Mouse (Mus musculus): ENCODE data around the gene Zfp784. TPM values are rescaled to one million over a fixed set of nuclear protein-coding genes. Genes with fewer than 3 reads are reported as not detected.

Zfp784 gene
- polyA plus RNA-seq, 1 experiment from 2014 or later, result 5.4 TPM

DNA sequence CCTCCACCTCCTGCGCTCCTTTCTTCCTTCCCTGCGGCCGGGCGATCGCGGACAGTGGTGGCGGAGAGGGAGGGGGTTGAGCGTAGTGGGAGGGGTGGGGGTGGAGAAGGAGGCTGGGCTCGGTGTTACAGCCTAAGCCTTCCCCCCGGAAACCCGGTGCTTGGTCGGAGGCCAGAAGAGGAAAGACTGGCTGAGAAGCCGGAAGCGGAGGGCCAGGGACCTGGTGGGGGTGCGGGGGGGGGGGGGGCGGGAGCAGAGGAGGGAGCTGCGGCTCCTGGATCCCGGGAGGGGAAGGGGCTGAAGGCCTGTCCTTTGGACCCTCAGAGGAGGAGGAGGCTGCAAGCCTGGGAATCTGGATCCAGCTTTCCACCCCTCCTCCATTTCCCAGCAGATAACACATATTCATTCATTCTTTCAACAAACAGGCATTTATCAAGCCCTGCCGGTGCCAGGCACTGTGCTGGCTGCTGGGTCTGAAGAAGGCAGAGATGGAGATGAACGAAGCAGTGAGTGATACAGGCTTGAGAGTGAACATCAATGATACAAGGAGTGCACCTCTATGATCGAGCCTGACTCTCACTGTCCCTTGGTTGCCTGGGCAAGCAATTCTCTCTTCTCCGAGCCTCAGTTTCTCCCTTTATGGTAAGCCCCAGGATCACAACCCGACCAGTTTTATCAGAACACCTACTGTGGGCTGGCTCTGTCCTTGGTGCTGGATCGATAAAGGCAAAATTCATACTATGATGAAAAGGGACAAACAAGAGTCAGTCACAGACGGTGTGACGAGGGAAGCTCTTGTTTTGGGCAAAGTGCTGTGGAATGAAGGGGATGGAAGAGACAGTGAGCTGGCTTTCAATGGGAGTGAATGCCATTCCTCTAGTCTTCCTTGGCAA is 42.0 kb downstream of the Zfp784 start, which contains the start of gene Zfp579:
TSS of gene Zfp579 (minus strand) at position 156 of the 893 bp plus-strand sequence.
- Histone ChIP-seq H3K4me2 (replicated peaks) (peak within 1 kb of the TSS; percentile 84), H3K27ac (replicated peaks) (peak within 1 kb of the TSS; percentile 74), H3K27me3 (peaks cover 23% of the 10 kb centered on the region), H3K4me1 (peaks cover 28% of the 10 kb centered on the region), H3K4me3 (peak within 1 kb of the TSS; percentile 84), H3K36me3 (peaks cover 32% of the 10 kb centered on the region), H3K9me3 (no peaks in the 10 kb centered on the region), H3K9ac (replicated peaks) (peak within 1 kb of the TSS; percentile 93)
- peak; percentile 87 for ATAC-seq (ENCODE audit: low FRiP score, low read depth)
- WGBS, result 8% methylated on average over 10 of the region's 26 CpGs

- 0 out of 2 replicates have a peak, but pooled peaks cover 3% of the 10 kb centered on the region for H3K9me3 ChIP-seq
- 5% methylated on average over 19 of the region's 19 CpGs for whole genome bisulfite sequencing
- peak overlapping the region; percentile 84 for H3K4me3 ChIP-seq
- H3K9ac ChIP-seq (replicated peaks), result peak overlapping the region; percentile 93
- peak overlapping the region; percentile 84 for H3K4me2 ChIP-seq (replicated peaks)
- H3K27ac ChIP-seq (replicated peaks), result peak overlapping the region; percentile 74
- H3K27me3 ChIP-seq, result peaks cover 23% of the 10 kb centered on the region
- ATAC-seq (ENCODE audit: low FRiP score, low read depth), result peak; percentile 20
- peaks cover 40% of the 10 kb centered on the region for H3K36me3 ChIP-seq
- H3K4me1 ChIP-seq, result peaks cover 28% of the 10 kb centered on the region
Observed at GRCm38 (mm10) chr7:4995268-4996002, 42.8 kb downstream of the Zfp784 start.

DNA sequence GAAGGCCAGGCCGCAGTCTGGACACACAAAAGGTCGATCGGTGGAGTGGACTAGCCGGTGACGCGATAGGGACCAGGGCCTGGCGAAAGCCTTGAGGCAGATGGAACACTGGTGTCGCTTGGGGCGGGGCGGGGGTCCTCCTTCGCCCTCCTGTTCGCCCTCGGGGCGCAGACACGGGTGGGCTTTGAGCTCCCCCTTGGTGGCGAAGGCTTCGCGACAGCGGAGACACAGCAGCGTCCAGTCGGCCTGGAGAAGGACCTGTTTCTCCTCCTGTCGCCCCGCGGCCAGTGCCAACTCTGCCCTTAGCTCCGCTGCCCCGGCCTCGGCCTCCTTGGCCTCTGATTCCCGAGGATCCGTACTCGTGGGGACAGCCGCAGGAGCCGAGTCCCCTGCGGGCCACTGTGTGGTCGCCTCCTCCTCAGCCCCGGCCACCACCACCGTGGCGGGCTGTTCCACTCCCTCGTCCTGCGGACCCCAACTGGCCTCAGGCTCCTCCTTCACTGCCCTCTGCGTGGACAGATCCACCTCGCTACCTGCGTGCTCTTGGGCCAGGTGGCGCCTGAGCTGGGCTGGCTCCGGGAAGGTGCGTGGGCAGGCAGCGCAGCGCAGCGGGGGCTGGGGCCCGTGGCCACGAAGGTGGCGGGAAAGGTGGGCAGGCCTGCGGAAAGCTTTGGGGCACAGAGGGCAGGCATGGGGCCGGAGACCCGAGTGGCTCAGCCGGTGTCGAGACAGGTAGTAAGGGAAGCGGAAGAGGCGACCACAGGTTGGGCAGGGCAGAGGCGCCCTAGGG is 44.1 kb downstream of the Zfp784 start:
- H3K27ac ChIP-seq (replicated peaks), result no peak overlapping the region

DNA sequence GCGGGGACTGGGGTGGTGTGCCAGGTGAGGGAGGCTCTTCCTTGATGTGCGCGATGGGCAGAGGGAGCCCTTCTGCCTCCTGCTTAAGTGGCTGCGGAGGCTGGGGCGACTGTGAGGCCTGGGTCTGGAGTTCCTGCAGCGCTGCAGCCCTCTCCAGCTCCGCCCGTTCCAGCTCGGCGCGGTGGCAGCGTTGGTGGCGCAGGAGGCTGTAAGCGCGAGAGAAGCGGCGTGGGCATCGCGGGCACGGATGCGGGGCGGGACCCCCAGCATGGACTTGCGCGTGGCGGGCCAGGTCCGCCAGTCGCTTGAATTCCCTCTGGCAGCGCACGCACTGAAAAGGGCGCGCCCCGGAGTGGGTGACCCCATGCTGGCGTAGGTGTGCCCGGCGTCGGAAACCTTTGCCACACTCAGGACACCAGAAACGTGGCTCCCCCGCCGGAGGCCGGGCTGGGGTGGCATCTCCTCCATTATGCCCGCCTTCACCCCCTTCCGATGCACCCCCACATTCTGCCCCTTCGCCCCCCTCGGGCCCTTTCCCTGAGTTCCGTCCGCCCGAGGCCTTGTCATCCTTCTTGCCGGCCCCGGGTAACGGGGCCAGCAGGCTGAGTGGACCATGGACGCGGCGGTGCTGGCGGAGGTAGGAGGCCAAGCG is 44.8 kb downstream of the Zfp784 start:
- ATAC-seq (ENCODE audit: low FRiP score, low read depth), result no peak
- peak overlapping the region; percentile 84 for H3K4me2 ChIP-seq (replicated peaks)
- H3K4me3 ChIP-seq, result peak overlapping the region; percentile 84
- 0 out of 2 replicates have a peak, but pooled peaks cover 3% of the 10 kb centered on the region for H3K9me3 ChIP-seq
- peaks cover 28% of the 10 kb centered on the region for H3K4me1 ChIP-seq
- no peak overlapping the region for H3K27ac ChIP-seq (replicated peaks)
- peak overlapping the region; percentile 93; the same call in 1 of the 2 replicates for H3K9ac ChIP-seq (replicated peaks)
- H3K36me3 ChIP-seq, result peaks cover 40% of the 10 kb centered on the region
- H3K27me3 ChIP-seq, result peaks cover 23% of the 10 kb centered on the region
- 34% methylated on average over 55 of the region's 55 CpGs for WGBS

More for the DNA sequence above, 44.1 kb downstream of the Zfp784 start:
- ATAC-seq (ENCODE audit: low FRiP score, low read depth), result no peak
- H3K9ac ChIP-seq (replicated peaks), result peak overlapping the region; percentile 93; the same call in 1 of the 2 replicates
- H3K4me3 ChIP-seq, result peak overlapping the region; percentile 84
- H3K4me2 ChIP-seq (replicated peaks), result peak overlapping the region; percentile 84
- peaks cover 23% of the 10 kb centered on the region for H3K27me3 ChIP-seq
- WGBS, result 53% methylated on average over 59 of the region's 59 CpGs
- 0 out of 2 replicates have a peak, but pooled peaks cover 3% of the 10 kb centered on the region for H3K9me3 ChIP-seq
- peaks cover 28% of the 10 kb centered on the region for H3K4me1 ChIP-seq
- peaks cover 40% of the 10 kb centered on the region for H3K36me3 ChIP-seq

DNA sequence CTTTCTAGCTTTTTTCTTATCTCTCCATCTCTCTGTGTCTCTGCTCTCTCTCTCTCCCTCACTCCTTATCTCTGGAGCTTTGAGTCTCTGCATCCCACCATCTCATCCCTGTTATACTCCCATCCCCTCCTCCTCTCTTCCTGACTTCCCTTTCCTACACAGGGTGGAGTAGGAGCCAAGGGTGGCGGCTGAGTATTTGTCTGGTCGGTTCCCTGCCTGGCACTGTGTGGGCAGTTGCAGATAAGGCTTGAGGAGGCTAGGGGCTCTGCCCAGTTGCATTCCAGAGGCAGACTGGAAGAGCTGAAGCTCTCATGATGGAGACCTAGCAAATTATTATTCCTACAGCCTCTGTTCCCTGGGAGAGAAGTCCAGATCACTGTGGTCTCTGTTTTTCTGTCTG is 50.0 kb downstream of the Zfp784 start:
- ATAC-seq (ENCODE audit: low FRiP score, low read depth), result no peak; the same call in 1 of the 2 replicates
- H3K27ac ChIP-seq (replicated peaks), result no peak overlapping the region
- no peak overlapping the region for H3K4me3 ChIP-seq
- 59% methylated on average over 2 of the region's 2 CpGs for whole genome bisulfite sequencing
- peaks cover 3% of the 10 kb centered on the region; the same call in 1 of the 2 replicates for H3K27me3 ChIP-seq
- 0 out of 2 replicates have a peak, but pooled peaks cover 3% of the 10 kb centered on the region for H3K9me3 ChIP-seq
- H3K4me1 ChIP-seq, result no peaks in the 10 kb centered on the region
- H3K9ac ChIP-seq (replicated peaks), result no peak overlapping the region
- H3K36me3 ChIP-seq, result peaks cover 27% of the 10 kb centered on the region
- no peak overlapping the region for H3K4me2 ChIP-seq (replicated peaks)

Other genes with a start within 250 kb of the Zfp784 start
- 2.5 TPM in 2 replicates for gene Tmem238, start 248.8 kb downstream of the Zfp784 start, polyA plus RNA-seq (2016; fragmentation: Nextera tagmentation; extraction: Ambion mirVana)
- 300 and 313 TPM in 2 replicates for gene Rpl28, start 245.6 kb downstream of the Zfp784 start, polyA plus RNA-seq (2016; fragmentation: Nextera tagmentation; extraction: Ambion mirVana)
- gene Ube2s, start 225.9 kb downstream of the Zfp784 start, polyA plus RNA-seq (2016; fragmentation: Nextera tagmentation; extraction: Ambion mirVana), result 384 TPM in 2 replicates
- gene Shisa7, start 193.8 kb downstream of the Zfp784 start, polyA plus RNA-seq (2016; fragmentation: Nextera tagmentation; extraction: Ambion mirVana), result 3.3 and 4.7 TPM in 2 replicates
- 4.6 and 5.1 TPM in 2 replicates for gene Isoc2b, start 168.2 kb downstream of the Zfp784 start, polyA plus RNA-seq (2016; fragmentation: Nextera tagmentation; extraction: Ambion mirVana)
- gene Isoc2a, start 161.3 kb downstream of the Zfp784 start, polyA plus RNA-seq (2016; fragmentation: Nextera tagmentation; extraction: Ambion mirVana), result 0.68 and 0.80 TPM in 2 replicates
- not detected in 2 replicates for gene Gm36210, start 131.9 kb downstream of the Zfp784 start, polyA plus RNA-seq (2016; fragmentation: Nextera tagmentation; extraction: Ambion mirVana)
- 4.7 and 4.9 TPM in 2 replicates for gene Zfp628, start 123.2 kb downstream of the Zfp784 start, polyA plus RNA-seq (2016; fragmentation: Nextera tagmentation; extraction: Ambion mirVana)
- 15.1 and 16.6 TPM in 2 replicates for gene Nat14, start 116.4 kb downstream of the Zfp784 start, polyA plus RNA-seq (2016; fragmentation: Nextera tagmentation; extraction: Ambion mirVana)
- gene Ssc5d, start 112.7 kb downstream of the Zfp784 start, polyA plus RNA-seq (2016; fragmentation: Nextera tagmentation; extraction: Ambion mirVana), result 1.6 and 2.0 TPM in 2 replicates
- gene Sbk2, start 74.0 kb downstream of the Zfp784 start, polyA plus RNA-seq (2016; fragmentation: Nextera tagmentation; extraction: Ambion mirVana), result 0.18 TPM in 1 of 2 replicates, not detected in the other
- 0.14 TPM in 1 of 2 replicates, not detected in the other for gene Sbk3, start 67.3 kb downstream of the Zfp784 start, polyA plus RNA-seq (2016; fragmentation: Nextera tagmentation; extraction: Ambion mirVana)
- gene Zfp579, start 42.3 kb downstream of the Zfp784 start, polyA plus RNA-seq (2016; fragmentation: Nextera tagmentation; extraction: Ambion mirVana), result 60.9 and 68.8 TPM in 2 replicates
- 7.5 and 9.3 TPM in 2 replicates for gene Zfp524, start 24.0 kb downstream of the Zfp784 start, polyA plus RNA-seq (2016; fragmentation: Nextera tagmentation; extraction: Ambion mirVana)
- gene Fiz1, start 23.7 kb downstream of the Zfp784 start, polyA plus RNA-seq (2016; fragmentation: Nextera tagmentation; extraction: Ambion mirVana), result 69.0 and 73.4 TPM in 2 replicates
- 0.25 TPM in 1 of 2 replicates, not detected in the other for gene Gm44973, start 22.9 kb downstream of the Zfp784 start, polyA plus RNA-seq (2016; fragmentation: Nextera tagmentation; extraction: Ambion mirVana)
- 7.6 and 7.9 TPM in 2 replicates for gene Zfp865, start 18.1 kb downstream of the Zfp784 start, polyA plus RNA-seq (2016; fragmentation: Nextera tagmentation; extraction: Ambion mirVana)
- gene Ccdc106, start 17.9 kb downstream of the Zfp784 start, polyA plus RNA-seq (2016; fragmentation: Nextera tagmentation; extraction: Ambion mirVana), result 11.1 and 15.6 TPM in 2 replicates
- not detected in 2 replicates for gene 4632433K11Rik, start 4.3 kb downstream of the Zfp784 start, polyA plus RNA-seq (2016; fragmentation: Nextera tagmentation; extraction: Ambion mirVana)
- gene Zfp580, start 13.1 kb upstream of the Zfp784 start, polyA plus RNA-seq (2016; fragmentation: Nextera tagmentation; extraction: Ambion mirVana), result 54.6 and 56.3 TPM in 2 replicates
- 148 and 160 TPM in 2 replicates for gene U2af2, start 23.7 kb upstream of the Zfp784 start, polyA plus RNA-seq (2016; fragmentation: Nextera tagmentation; extraction: Ambion mirVana)
- gene Epn1, start 41.8 kb upstream of the Zfp784 start, polyA plus RNA-seq (2016; fragmentation: Nextera tagmentation; extraction: Ambion mirVana), result 67.3 and 69.8 TPM in 2 replicates
- gene Rfpl4, start 78.5 kb upstream of the Zfp784 start, polyA plus RNA-seq (2016; fragmentation: Nextera tagmentation; extraction: Ambion mirVana), result not detected in 2 replicates
- gene Rasl2-9, start 87.5 kb upstream of the Zfp784 start, polyA plus RNA-seq (2016; fragmentation: Nextera tagmentation; extraction: Ambion mirVana), result 0.41 and 0.46 TPM in 2 replicates
- not detected in 2 replicates for gene Vmn1r55, start 111.2 kb upstream of the Zfp784 start, polyA plus RNA-seq (2016; fragmentation: Nextera tagmentation; extraction: Ambion mirVana)
- not detected in 2 replicates for gene Vmn1r56, start 158.3 kb upstream of the Zfp784 start, polyA plus RNA-seq (2016; fragmentation: Nextera tagmentation; extraction: Ambion mirVana)
- gene Vmn1r57, start 180.0 kb upstream of the Zfp784 start, polyA plus RNA-seq (2016; fragmentation: Nextera tagmentation; extraction: Ambion mirVana), result not detected in 2 replicates

Measured in midbrain, embryonic 12.5 days (tissue).